Mouse (Mus musculus) stomach, postnatal 0 days (tissue): ENCODE measurements around the gene Rtkn.

Experiments
- CTCF ChIP-seq: IDR thresholded peaks from 2 replicates; pipeline ENCODE4 v1.5.1; 2016; ENCODE audit warnings: antibody characterized with exemption, low read depth, mild to moderate bottlenecking, moderate library complexity
- EP300 ChIP-seq: optimal IDR thresholded peaks from 2 replicates; pipeline ENCODE3; 2016; ENCODE audit warnings: antibody characterized with exemption

- TF ChIP-seq CTCF (no peak), EP300 (no peak)
Measured at GRCm38 (mm10) chr6:83115682-83116372, 19.4 kb upstream of the Rtkn start.
